Mouse (Mus musculus): ENCODE results near the gene Hoxb6. TPM values are rescaled to one million over a fixed set of nuclear protein-coding genes. Genes with fewer than 3 reads are reported as not detected.

Gene Hoxb6
- polyA plus RNA-seq, 1 experiment, result 62.7 TPM

- peaks cover 12% of the 10 kb centered on the region; the same call in 1 of the 2 replicates for H3K4me1 ChIP-seq (ENCODE audit: control insufficient read depth, insufficient read depth, low read length)
- DNase-seq, result no peak
- H3K4me3 ChIP-seq (ENCODE audit: insufficient read depth, low read depth, low read length), result peak overlapping the region; percentile 42
- no peaks in the 10 kb centered on the region for H3K27me3 ChIP-seq (replicated peaks; ENCODE audit: control insufficient read depth, insufficient read depth, low read length)
- H3K36me3 ChIP-seq (ENCODE audit: control insufficient read depth, insufficient read depth, low read length), result no peaks in the 10 kb centered on the region
- WGBS, result 27% methylated on average over 14 of the region's 14 CpGs
- peak overlapping the region; percentile 72 for H3K27ac ChIP-seq (ENCODE audit: insufficient read depth, low read depth, low read length)
- no peak for TF ChIP-seq POLR2A (IDR thresholded peaks at IDR 0.05; ENCODE audit: low read depth, low read length)
- TF ChIP-seq CTCF (conservative IDR thresholded peaks at IDR 0.05; ENCODE audit: insufficient read depth, insufficient read length, low read depth, low read length), result no peak
Measured at GRCm38 (mm10) chr11:96278324-96278723, 14.0 kb upstream of the Hoxb6 start.

GRCm38 (mm10) chr11:96278773-96279172 lies 13.5 kb upstream of the Hoxb6 start:
- Histone ChIP-seq H3K36me3 (ENCODE audit: control insufficient read depth, insufficient read depth, low read length) (no peaks in the 10 kb centered on the region), H3K4me3 (ENCODE audit: insufficient read depth, low read depth, low read length) (no peak overlapping the region), H3K27me3 (replicated peaks; ENCODE audit: control insufficient read depth, insufficient read depth, low read length) (no peaks in the 10 kb centered on the region), H3K27ac (ENCODE audit: insufficient read depth, low read depth, low read length) (no peak overlapping the region), H3K4me1 (ENCODE audit: control insufficient read depth, insufficient read depth, low read length) (peaks cover 12% of the 10 kb centered on the region; the same call in 1 of the 2 replicates)
- no peak for TF ChIP-seq POLR2A (IDR thresholded peaks at IDR 0.05; ENCODE audit: low read depth, low read length)
- TF ChIP-seq CTCF (conservative IDR thresholded peaks at IDR 0.05; ENCODE audit: insufficient read depth, insufficient read length, low read depth, low read length), result peak; percentile 86
- under 1% methylated on average over 9 of the region's 9 CpGs for WGBS
- peak; percentile 96 for DNase-seq

GRCm38 (mm10) chr11:96279421-96280233 lies 12.6 kb upstream of the Hoxb6 start:
- Histone ChIP-seq H3K4me3 (ENCODE audit: insufficient read depth, low read depth, low read length) (peak overlapping the region; percentile 53), H3K27ac (ENCODE audit: insufficient read depth, low read depth, low read length) (peak overlapping the region; percentile 99), H3K27me3 (replicated peaks; ENCODE audit: control insufficient read depth, insufficient read depth, low read length) (no peaks in the 10 kb centered on the region), H3K36me3 (ENCODE audit: control insufficient read depth, insufficient read depth, low read length) (no peaks in the 10 kb centered on the region), H3K4me1 (ENCODE audit: control insufficient read depth, insufficient read depth, low read length) (peaks cover 9% of the 10 kb centered on the region; the same call in 1 of the 2 replicates)
- TF ChIP-seq POLR2A (IDR thresholded peaks at IDR 0.05; ENCODE audit: low read depth, low read length) (no peak), CTCF (conservative IDR thresholded peaks at IDR 0.05; ENCODE audit: insufficient read depth, insufficient read length, low read depth, low read length) (no peak)
- DNase-seq, result peak; percentile 73
- WGBS, result 22% methylated on average over 31 of the region's 31 CpGs

- Histone ChIP-seq H3K4me3 (ENCODE audit: insufficient read depth, low read depth, low read length) (peak overlapping the region; percentile 55), H3K27me3 (replicated peaks; ENCODE audit: control insufficient read depth, insufficient read depth, low read length) (no peaks in the 10 kb centered on the region)
- WGBS, result 38% methylated on average over 8 of the region's 8 CpGs
Measured at GRCm38 (mm10) chr11:96280399-96281378, 11.6 kb upstream of the Hoxb6 start.

GRCm38 (mm10) chr11:96281396-96281795 lies 10.9 kb upstream of the Hoxb6 start:
- WGBS, result 15% methylated on average over 18 of the region's 18 CpGs
- H3K27me3 ChIP-seq (replicated peaks; ENCODE audit: control insufficient read depth, insufficient read depth, low read length), result no peaks in the 10 kb centered on the region
- H3K4me3 ChIP-seq (ENCODE audit: insufficient read depth, low read depth, low read length), result peak overlapping the region; percentile 55
- DNase-seq, result peak; percentile 64
- H3K4me1 ChIP-seq (ENCODE audit: control insufficient read depth, insufficient read depth, low read length), result peaks cover 5% of the 10 kb centered on the region; the same call in 1 of the 2 replicates
- TF ChIP-seq CTCF (conservative IDR thresholded peaks at IDR 0.05; ENCODE audit: insufficient read depth, insufficient read length, low read depth, low read length) (no peak), POLR2A (IDR thresholded peaks at IDR 0.05; ENCODE audit: low read depth, low read length) (no peak)
- H3K27ac ChIP-seq (ENCODE audit: insufficient read depth, low read depth, low read length), result peak overlapping the region; percentile 99
- H3K36me3 ChIP-seq (ENCODE audit: control insufficient read depth, insufficient read depth, low read length), result no peaks in the 10 kb centered on the region

More at GRCm38 (mm10) chr11:96280399-96281378, 11.6 kb upstream of the Hoxb6 start:
- TF ChIP-seq CTCF (conservative IDR thresholded peaks at IDR 0.05; ENCODE audit: insufficient read depth, insufficient read length, low read depth, low read length) (no peak), POLR2A (IDR thresholded peaks at IDR 0.05; ENCODE audit: low read depth, low read length) (no peak)
- no peaks in the 10 kb centered on the region for H3K36me3 ChIP-seq (ENCODE audit: control insufficient read depth, insufficient read depth, low read length)
- peak overlapping the region; percentile 99 for H3K27ac ChIP-seq (ENCODE audit: insufficient read depth, low read depth, low read length)
- peak; percentile 76 for DNase-seq
- H3K4me1 ChIP-seq (ENCODE audit: control insufficient read depth, insufficient read depth, low read length), result peaks cover 9% of the 10 kb centered on the region; the same call in 1 of the 2 replicates

- DNase-seq, result peak; percentile 70
- H3K27ac ChIP-seq (ENCODE audit: insufficient read depth, low read depth, low read length), result peak within 1 kb of the TSS; percentile 99
- H3K27me3 ChIP-seq (replicated peaks; ENCODE audit: control insufficient read depth, insufficient read depth, low read length), result no peaks in the 10 kb centered on the region
- no peaks in the 10 kb centered on the region for H3K36me3 ChIP-seq (ENCODE audit: control insufficient read depth, insufficient read depth, low read length)
- H3K4me3 ChIP-seq (ENCODE audit: insufficient read depth, low read depth, low read length), result peak within 1 kb of the TSS; percentile 79
- peaks cover 5% of the 10 kb centered on the region; the same call in 1 of the 2 replicates for H3K4me1 ChIP-seq (ENCODE audit: control insufficient read depth, insufficient read depth, low read length)
- WGBS, result 5% methylated on average over 27 of the region's 27 CpGs
- TF ChIP-seq CTCF (conservative IDR thresholded peaks at IDR 0.05; ENCODE audit: insufficient read depth, insufficient read length, low read depth, low read length), result no peak
- no peak for TF ChIP-seq POLR2A (IDR thresholded peaks at IDR 0.05; ENCODE audit: low read depth, low read length)
Measured at GRCm38 (mm10) chr11:96281855-96282570, 10.3 kb upstream of the Hoxb6 start, which contains the start of gene Hoxb8. Hoxb8 (plus strand) TSS chr11:96281905.

All from kidney, adult 2 months (tissue).